Mouse (Mus musculus): Measurements from ENCODE around the gene Corin.

GRCm38 (mm10) chr5:72513808-72514207, 9.5 kb upstream of the Corin start:
- TF ChIP-seq CTCF (IDR thresholded peaks at IDR 0.05; ENCODE audit: low read depth, low read length) (no peak), POLR2A (IDR thresholded peaks at IDR 0.05; ENCODE audit: borderline replicate concordance, low read depth, low read length) (no peak)

All from bone marrow macrophage, adult 2 months (primary cell).